ENCODE assay signal across 17 mouse cellular contexts in genomic region chr3:35465956-35466355, GRCm38 (mm10).
"Had no signal": no experiment of that assay in that cellular context is flagged by ENCODE, and none has a peak within 500 bp of the region (broad histone marks: within the 10 kb centered on the region; RNA-seq: fewer than 3 reads in every experiment).

No protein-coding gene starts in this region.

- H3K36me3 ChIP-seq: lung, embryonic 15.5 days; midbrain, embryonic 13.5 days; midbrain, embryonic 15.5 days; neural tube, embryonic 12.5 days; stomach, embryonic 15.5 days had no signal

- ATAC-seq: lung, postnatal 0 days; midbrain, embryonic 13.5 days; midbrain, embryonic 15.5 days had no signal

- DNase-seq: lung, adult 2 months; lung, postnatal 14 days; lung, postnatal 36 days; right cerebral cortex, postnatal 14 days; thymus, adult 2 months; thymus, postnatal 25 days; thymus, postnatal 4 days had no signal

- H3K4me3 ChIP-seq: lung, embryonic 15.5 days; megakaryocyte, embryonic 14.5 days; midbrain, embryonic 13.5 days; midbrain, embryonic 15.5 days; neural tube, embryonic 12.5 days; stomach, embryonic 15.5 days had no signal

- H3K9me3 ChIP-seq: lung, embryonic 15.5 days; megakaryocyte, embryonic 14.5 days; midbrain, embryonic 13.5 days; midbrain, embryonic 15.5 days; neural tube, embryonic 12.5 days; stomach, embryonic 15.5 days had no signal

- H3K27ac ChIP-seq: lung, embryonic 15.5 days; macrophage; midbrain, embryonic 13.5 days; midbrain, embryonic 15.5 days; neural tube, embryonic 12.5 days; stomach, embryonic 15.5 days; stomach, postnatal 0 days had no signal

- H3K4me2 ChIP-seq: lung, embryonic 15.5 days; midbrain, embryonic 11.5 days; midbrain, embryonic 13.5 days; midbrain, embryonic 15.5 days; neural tube, embryonic 12.5 days; stomach, embryonic 15.5 days had no signal

- H3K4me1 ChIP-seq: megakaryocyte, embryonic 14.5 days; midbrain, embryonic 15.5 days; neural tube, embryonic 12.5 days; stomach, embryonic 15.5 days had no signal

- H3K9ac ChIP-seq: lung, embryonic 15.5 days; midbrain, embryonic 13.5 days; midbrain, embryonic 15.5 days; neural tube, embryonic 12.5 days; stomach, embryonic 15.5 days had no signal

- H3K27me3 ChIP-seq: megakaryocyte, embryonic 14.5 days; midbrain, embryonic 13.5 days; midbrain, embryonic 15.5 days; neural tube, embryonic 12.5 days; stomach, embryonic 15.5 days had no signal
